Mouse (Mus musculus): ENCODE data around the gene Tspan10. TPM values are rescaled to one million over a fixed set of nuclear protein-coding genes. Genes with fewer than 3 reads are reported as not detected.
A peak's percentile ranks its signal among the peaks of the same experiment; 100 is the strongest.

The Tspan10 gene
- polyA plus RNA-seq, 1 experiment from 2014 or later = not detected

GRCm38 (mm10) chr11:120483448-120483934 lies 41.0 kb downstream of the Tspan10 start:
- 75% methylated on average over 7 of the region's 7 CpGs for WGBS
- peak overlapping the region; percentile 83 for H3K4me3 ChIP-seq

DNA sequence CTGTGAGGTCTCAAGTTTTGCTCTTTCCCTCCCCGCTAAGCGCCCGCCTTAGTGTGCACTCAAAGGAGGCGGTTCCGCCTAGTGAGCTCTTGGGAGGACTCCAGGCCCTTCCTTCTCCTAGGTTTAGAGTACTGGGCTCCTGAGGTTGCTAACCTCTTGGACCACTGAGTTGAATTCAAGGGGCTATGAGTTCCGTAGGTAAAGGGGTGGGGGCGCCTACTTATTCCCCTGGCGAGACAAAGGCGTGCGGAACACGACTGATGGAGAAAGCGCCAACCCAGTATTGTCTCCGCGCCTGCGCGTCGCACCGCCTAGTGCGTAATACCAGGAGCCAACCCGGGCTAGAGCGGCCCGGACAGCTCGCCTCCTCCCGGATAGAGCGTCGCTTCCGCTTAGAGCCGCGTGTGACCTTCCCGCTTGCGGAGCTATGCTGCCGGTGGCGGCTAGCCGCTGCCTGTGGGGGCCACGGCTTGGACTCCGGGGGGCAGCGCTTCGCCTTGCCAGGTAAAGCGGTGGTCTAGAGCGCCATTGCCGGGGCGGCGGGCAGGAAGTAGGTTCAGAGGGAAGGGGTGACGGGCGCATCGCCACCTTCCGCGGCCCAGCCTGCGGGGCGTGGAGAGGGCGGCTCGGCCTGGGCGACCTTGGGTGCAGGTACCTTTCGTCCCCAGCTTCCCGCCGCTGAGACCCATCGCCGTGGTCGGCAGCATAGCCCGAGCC lies 42.0 kb downstream of the Tspan10 start, which contains the start of gene Mrpl12:
Gene Mrpl12, plus strand, starts transcription at position 349 of the 717 bp plus-strand sequence.
- Histone ChIP-seq H3K27ac (replicated peaks) (peak within 1 kb of the TSS; percentile 80), H3K9ac (peak within 1 kb of the TSS; percentile 95), H3K27me3 (replicated peaks) (no peaks in the 10 kb centered on the region), H3K4me3 (peak within 1 kb of the TSS; percentile 83), H3K36me3 (peaks cover 82% of the 10 kb centered on the region), H3K9me3 (no peaks in the 10 kb centered on the region), H3K4me2 (peak within 1 kb of the TSS; percentile 79), H3K4me1 (peaks cover 26% of the 10 kb centered on the region)
- WGBS = under 1% methylated on average over 60 of the region's 60 CpGs
- peak; percentile 77; the same call in 1 of the 2 replicates for ATAC-seq (ENCODE audit: extremely low read depth, insufficient number of reproducible peaks, low FRiP score, low TSS enrichment)

More at GRCm38 (mm10) chr11:120483448-120483934, 41.0 kb downstream of the Tspan10 start:
- Histone ChIP-seq H3K27me3 (replicated peaks) (no peaks in the 10 kb centered on the region), H3K27ac (replicated peaks) (peak overlapping the region; percentile 77), H3K9me3 (no peaks in the 10 kb centered on the region), H3K4me1 (peaks cover 24% of the 10 kb centered on the region), H3K4me2 (peak overlapping the region; percentile 79), H3K36me3 (peaks cover 82% of the 10 kb centered on the region), H3K9ac (peak overlapping the region; percentile 95)
- no peak for ATAC-seq (ENCODE audit: extremely low read depth, insufficient number of reproducible peaks, low FRiP score, low TSS enrichment)

GRCm38 (mm10) chr11:120485251-120485650 lies 42.8 kb downstream of the Tspan10 start:
- peaks cover 31% of the 10 kb centered on the region for H3K4me1 ChIP-seq
- no peaks in the 10 kb centered on the region for H3K9me3 ChIP-seq
- peak overlapping the region; percentile 95 for H3K9ac ChIP-seq
- no peaks in the 10 kb centered on the region for H3K27me3 ChIP-seq (replicated peaks)
- peak overlapping the region; percentile 83 for H3K4me3 ChIP-seq
- 5% methylated on average over 10 of the region's 10 CpGs for WGBS
- peak overlapping the region; percentile 80 for H3K27ac ChIP-seq (replicated peaks)
- H3K36me3 ChIP-seq = peaks cover 82% of the 10 kb centered on the region
- peak overlapping the region; percentile 79 for H3K4me2 ChIP-seq
- no peak for ATAC-seq (ENCODE audit: extremely low read depth, insufficient number of reproducible peaks, low FRiP score, low TSS enrichment)

- Histone ChIP-seq H3K27me3 (replicated peaks) (no peaks in the 10 kb centered on the region), H3K9ac (no peak overlapping the region; the same call in 1 of the 2 replicates), H3K4me1 (peaks cover 50% of the 10 kb centered on the region), H3K27ac (replicated peaks) (no peak overlapping the region), H3K4me2 (no peak overlapping the region), H3K4me3 (no peak overlapping the region), H3K36me3 (peaks cover 51% of the 10 kb centered on the region), H3K9me3 (no peaks in the 10 kb centered on the region)
- ATAC-seq (ENCODE audit: extremely low read depth, insufficient number of reproducible peaks, low FRiP score, low TSS enrichment) = no peak
- WGBS = 69% methylated on average over 4 of the region's 4 CpGs
Observed at GRCm38 (mm10) chr11:120488516-120488915, 46.1 kb downstream of the Tspan10 start.

- no peaks in the 10 kb centered on the region for H3K27me3 ChIP-seq (replicated peaks)
- H3K4me1 ChIP-seq = peaks cover 48% of the 10 kb centered on the region
- peak overlapping the region; percentile 40 for H3K27ac ChIP-seq (replicated peaks)
- H3K9me3 ChIP-seq = no peaks in the 10 kb centered on the region
- H3K4me2 ChIP-seq = no peak overlapping the region
- ATAC-seq (ENCODE audit: extremely low read depth, insufficient number of reproducible peaks, low FRiP score, low TSS enrichment) = 0 out of 2 replicates have a peak, but pooled peaks have one; percentile 18
- WGBS = 60% methylated on average over 4 of the region's 4 CpGs
- H3K9ac ChIP-seq = peak overlapping the region; percentile 8
- no peak overlapping the region for H3K4me3 ChIP-seq
- H3K36me3 ChIP-seq = peaks cover 50% of the 10 kb centered on the region
Observed at GRCm38 (mm10) chr11:120489054-120489761, 46.8 kb downstream of the Tspan10 start.

DNA sequence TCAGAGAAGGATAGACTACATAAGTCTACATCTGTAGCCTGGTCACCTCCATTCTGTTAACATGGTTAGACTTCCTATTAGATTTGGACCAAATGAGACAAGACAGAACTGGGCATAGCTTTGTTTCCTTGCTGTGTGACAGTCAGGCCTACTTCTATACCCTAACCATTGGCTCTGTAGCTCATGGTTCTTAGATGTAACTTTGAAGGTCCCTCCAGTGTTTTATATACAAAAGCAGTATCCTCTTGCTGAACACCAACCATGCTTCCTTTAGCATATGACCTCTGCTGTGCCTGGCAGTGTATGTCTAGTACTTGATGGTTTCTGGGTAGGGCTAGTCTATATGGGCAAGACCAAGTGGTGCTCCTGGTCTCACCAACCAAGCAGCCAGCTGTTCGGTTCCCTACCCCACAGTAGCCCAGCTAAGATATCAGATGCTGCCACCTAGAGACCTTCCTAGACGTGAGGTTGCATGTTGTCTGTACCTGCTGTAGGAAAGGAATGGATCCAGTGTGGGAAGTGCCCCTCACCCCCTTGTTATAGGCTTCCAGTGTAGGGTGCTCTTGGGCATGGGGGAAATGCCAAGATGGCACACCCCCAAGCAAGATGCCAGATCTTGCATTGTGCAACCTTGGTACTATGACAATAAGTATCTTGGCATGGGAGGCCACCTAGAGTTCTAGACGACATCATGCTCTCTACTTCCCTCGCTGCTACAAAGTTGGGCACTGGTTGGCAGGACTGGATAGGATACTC lies 48.0 kb downstream of the Tspan10 start:
- H3K36me3 ChIP-seq = peaks cover 62% of the 10 kb centered on the region
- no peak for ATAC-seq (ENCODE audit: extremely low read depth, insufficient number of reproducible peaks, low FRiP score, low TSS enrichment)
- no peak overlapping the region; the same call in 1 of the 2 replicates for H3K9ac ChIP-seq
- H3K4me3 ChIP-seq = peak overlapping the region; percentile 93; the same call in 1 of the 2 replicates
- H3K27ac ChIP-seq (replicated peaks) = 0 out of 2 replicates have a peak overlapping the region, but pooled peaks have one; percentile 90
- 32% methylated on average over 4 of the region's 4 CpGs for WGBS
- peaks cover 43% of the 10 kb centered on the region for H3K4me1 ChIP-seq
- no peaks in the 10 kb centered on the region for H3K9me3 ChIP-seq
- H3K27me3 ChIP-seq (replicated peaks) = no peaks in the 10 kb centered on the region
- peak overlapping the region; percentile 98 for H3K4me2 ChIP-seq

DNA sequence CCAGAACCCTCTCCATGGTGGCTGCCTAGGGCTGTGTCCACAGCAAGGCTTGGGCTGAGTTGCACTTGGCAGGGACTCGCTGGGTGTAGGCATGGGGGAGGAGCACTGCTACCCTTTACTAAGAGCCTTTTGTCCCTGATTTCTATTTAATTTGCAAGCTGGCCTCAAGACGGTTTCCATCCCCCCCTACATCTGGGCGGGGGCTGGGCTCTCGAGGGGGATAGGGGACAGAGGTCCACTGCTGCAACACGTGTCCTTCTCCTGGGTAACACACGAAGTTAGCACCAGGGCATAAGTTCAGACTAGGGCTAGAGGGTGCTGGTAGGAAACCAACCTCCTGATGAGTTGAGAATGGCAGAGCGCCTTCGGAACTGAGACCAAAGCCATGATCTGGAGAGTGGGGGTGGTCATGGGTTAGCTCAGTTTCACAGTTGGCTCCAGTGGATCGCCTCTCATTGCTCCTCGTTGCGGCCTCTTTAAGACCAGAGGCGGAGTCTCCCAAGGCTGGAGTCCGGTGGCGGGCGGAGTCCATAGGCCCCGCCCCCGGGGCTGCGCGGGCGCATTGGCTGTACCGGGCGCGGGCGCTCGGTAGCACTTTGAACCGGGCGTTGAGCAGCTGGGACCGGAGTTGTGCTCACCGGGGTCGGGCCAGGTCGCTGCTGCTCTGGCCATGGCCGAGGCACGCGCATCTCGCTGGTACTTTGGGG lies 49.0 kb downstream of the Tspan10 start, which contains the start of gene Slc25a10:
Gene Slc25a10, plus strand, starts transcription at position 524 of the 707 bp plus-strand sequence.
- peak within 1 kb of the TSS; percentile 90 for H3K27ac ChIP-seq (replicated peaks)
- H3K9me3 ChIP-seq = no peaks in the 10 kb centered on the region
- under 1% methylated on average over 34 of the region's 35 CpGs for WGBS
- peak within 1 kb of the TSS; percentile 93 for H3K4me3 ChIP-seq
- peak within 1 kb of the TSS; percentile 98 for H3K4me2 ChIP-seq
- peaks cover 36% of the 10 kb centered on the region for H3K4me1 ChIP-seq
- peaks cover 62% of the 10 kb centered on the region for H3K36me3 ChIP-seq
- H3K27me3 ChIP-seq (replicated peaks) = no peaks in the 10 kb centered on the region
- ATAC-seq (ENCODE audit: extremely low read depth, insufficient number of reproducible peaks, low FRiP score, low TSS enrichment) = peak; percentile 79
- peak within 1 kb of the TSS; percentile 92 for H3K9ac ChIP-seq

- Histone ChIP-seq H3K9ac (peak overlapping the region; percentile 92), H3K27me3 (replicated peaks) (no peaks in the 10 kb centered on the region), H3K27ac (replicated peaks) (peak overlapping the region; percentile 90), H3K4me1 (peaks cover 36% of the 10 kb centered on the region), H3K4me3 (peak overlapping the region; percentile 93), H3K36me3 (peaks cover 62% of the 10 kb centered on the region), H3K4me2 (peak overlapping the region; percentile 98), H3K9me3 (no peaks in the 10 kb centered on the region)
- under 1% methylated on average over 42 of the region's 48 CpGs for WGBS
- ATAC-seq (ENCODE audit: extremely low read depth, insufficient number of reproducible peaks, low FRiP score, low TSS enrichment) = peak; percentile 34
Observed at GRCm38 (mm10) chr11:120492024-120492877, 49.8 kb downstream of the Tspan10 start.

- Histone ChIP-seq H3K27ac (replicated peaks) (peak overlapping the region; percentile 90), H3K9me3 (no peaks in the 10 kb centered on the region), H3K4me1 (peaks cover 36% of the 10 kb centered on the region), H3K36me3 (peaks cover 62% of the 10 kb centered on the region), H3K9ac (peak overlapping the region; percentile 92), H3K4me3 (peak overlapping the region; percentile 93), H3K4me2 (peak overlapping the region; percentile 98), H3K27me3 (replicated peaks) (no peaks in the 10 kb centered on the region)
- ATAC-seq (ENCODE audit: extremely low read depth, insufficient number of reproducible peaks, low FRiP score, low TSS enrichment) = no peak
- 29% methylated on average over 3 of the region's 3 CpGs for WGBS
Observed at GRCm38 (mm10) chr11:120492878-120493203, 50.4 kb downstream of the Tspan10 start.

- ATAC-seq (ENCODE audit: extremely low read depth, insufficient number of reproducible peaks, low FRiP score, low TSS enrichment) = no peak
- peaks cover 62% of the 10 kb centered on the region for H3K36me3 ChIP-seq
- peak overlapping the region; percentile 90; the same call in 1 of the 2 replicates for H3K27ac ChIP-seq (replicated peaks)
- WGBS = 56% methylated on average over 3 of the region's 3 CpGs
- peaks cover 36% of the 10 kb centered on the region for H3K4me1 ChIP-seq
- H3K9ac ChIP-seq = peak overlapping the region; percentile 92
- no peaks in the 10 kb centered on the region for H3K27me3 ChIP-seq (replicated peaks)
- H3K4me2 ChIP-seq = peak overlapping the region; percentile 98
- H3K9me3 ChIP-seq = no peaks in the 10 kb centered on the region
- H3K4me3 ChIP-seq = peak overlapping the region; percentile 93
Observed at GRCm38 (mm10) chr11:120493351-120493750, 50.9 kb downstream of the Tspan10 start.
